Mouse (Mus musculus): Measurements from ENCODE around the gene Urah.

Gene Urah

DNA sequence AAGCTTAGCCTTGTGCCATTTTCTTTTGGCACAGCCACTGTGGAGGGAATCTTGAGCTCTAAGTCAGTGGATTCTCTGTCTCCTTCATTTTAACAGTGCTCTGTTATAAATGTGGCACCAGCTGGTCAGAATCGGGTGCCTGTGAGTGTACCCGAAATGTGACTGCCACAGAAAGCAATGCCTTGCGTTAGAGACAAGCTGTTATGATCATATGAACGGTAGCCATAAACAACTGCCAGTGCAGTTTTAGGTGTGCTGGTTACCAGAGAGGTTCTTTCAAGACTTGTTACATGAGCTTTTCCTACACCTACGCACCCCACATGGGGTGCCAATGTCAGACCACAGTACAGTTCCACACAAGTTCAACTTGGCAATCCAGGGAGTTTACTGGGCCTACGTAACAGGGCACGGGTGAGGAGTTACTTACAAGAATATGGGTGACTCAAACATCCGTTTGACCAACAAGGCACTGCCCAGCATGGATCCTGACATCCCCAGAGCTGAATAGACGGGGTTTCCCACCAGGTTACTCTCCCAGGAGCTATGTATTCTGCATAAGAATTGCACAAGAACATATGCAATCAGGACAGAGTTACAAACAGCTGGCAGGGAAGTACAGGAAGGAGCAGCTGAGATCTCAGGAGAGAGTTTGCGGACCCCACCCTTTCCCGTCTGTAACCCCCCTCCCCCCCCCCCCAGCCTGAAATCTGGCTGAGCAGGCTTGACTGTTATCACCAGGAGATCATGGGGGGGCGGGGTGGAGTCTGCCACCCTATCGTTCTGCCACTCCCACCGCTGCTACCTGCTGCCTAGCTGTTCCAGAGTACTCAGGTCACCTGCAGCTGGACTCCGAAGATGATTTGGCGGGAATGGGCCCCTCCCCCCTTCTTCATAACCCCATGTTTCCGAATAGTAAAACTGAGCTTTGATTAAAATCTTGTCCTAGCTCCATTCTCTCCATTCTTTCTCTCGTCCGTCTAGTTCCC lies 6.2 kb downstream of the Urah start:
- no peak for DNase-seq (ENCODE audit: extremely low read depth, low read depth)

DNA sequence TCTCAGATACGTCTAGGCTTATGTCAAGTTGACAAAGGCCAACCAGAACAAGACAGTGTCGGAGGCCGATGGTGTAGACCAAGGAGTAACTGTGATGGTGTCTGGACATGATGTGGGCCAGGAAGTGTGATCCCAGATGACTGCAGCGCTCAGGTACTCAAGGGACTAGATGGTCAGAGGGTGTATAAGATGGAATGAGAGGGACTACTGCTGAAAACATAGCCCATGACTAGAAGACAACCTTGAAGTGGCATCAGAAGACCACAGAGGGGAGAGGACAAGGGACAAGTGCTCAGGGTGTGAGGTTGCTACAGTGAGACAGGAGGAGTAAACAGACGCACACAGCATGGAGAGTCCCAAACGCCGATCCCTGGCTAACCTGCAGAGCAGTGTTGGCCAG lies 9.0 kb downstream of the Urah start:
- DNase-seq (ENCODE audit: extremely low read depth, low read depth), result no peak

DNA sequence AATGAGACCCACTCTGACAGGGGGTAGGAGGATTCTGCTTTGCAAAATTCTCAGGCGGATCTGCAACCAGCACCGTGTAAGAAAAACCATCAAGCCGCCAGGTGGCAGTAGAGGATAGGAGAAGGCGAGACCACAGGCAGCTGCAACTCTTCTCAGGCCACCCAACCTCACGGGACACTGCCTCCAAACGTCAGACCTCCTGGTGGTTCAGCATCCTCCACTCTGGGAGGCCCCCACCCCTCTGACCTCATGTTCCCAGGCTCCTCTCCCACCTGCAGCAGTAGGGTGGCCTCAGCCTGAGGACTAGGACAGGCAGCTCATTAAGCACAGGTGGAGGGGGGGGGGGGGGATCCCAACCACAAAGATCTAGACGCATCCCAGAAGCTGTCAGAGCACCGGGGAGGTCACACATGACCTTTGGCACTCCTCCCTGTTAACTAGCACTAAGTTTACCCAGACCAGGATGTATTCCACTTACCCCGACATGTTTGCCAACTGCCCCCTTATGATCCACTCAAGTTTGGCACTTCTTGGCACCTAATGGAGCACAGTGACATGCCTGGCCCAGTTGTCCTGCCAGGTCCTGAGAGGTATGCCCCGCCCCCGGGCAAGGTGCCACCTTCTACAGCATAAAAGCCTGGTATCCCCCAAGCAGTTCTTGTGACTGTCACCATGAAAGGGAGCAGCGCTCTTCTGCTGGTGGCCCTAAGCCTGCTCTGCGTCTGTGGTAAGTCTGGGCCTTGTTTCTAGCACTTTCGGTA lies 10.3 kb downstream of the Urah start, which contains the start of gene Scgb1c1:
TSS of gene Scgb1c1 (plus strand) at position 643 of the 761 bp plus-strand sequence.
- DNase-seq (ENCODE audit: extremely low read depth, low read depth), result peak; percentile 57

DNA sequence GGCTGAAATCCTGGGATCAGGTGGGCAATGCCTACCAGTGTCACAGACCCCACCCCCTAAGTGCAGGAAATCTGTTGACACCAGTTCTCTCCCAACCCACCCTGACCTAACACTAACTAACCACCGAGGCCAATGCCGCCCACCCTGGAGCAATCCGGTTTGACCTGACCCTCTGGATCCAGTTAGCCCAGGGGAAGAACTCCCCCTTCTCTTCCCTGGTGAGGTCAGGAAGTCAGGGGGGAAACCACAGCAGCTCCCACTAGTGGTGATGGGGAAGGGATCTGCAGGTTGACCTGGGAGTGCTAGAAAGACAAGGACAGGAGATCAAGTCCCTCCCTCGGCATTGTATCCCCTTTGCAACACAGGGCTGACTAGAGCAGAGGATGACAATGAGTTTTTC lies 10.9 kb downstream of the Urah start:
- DNase-seq (ENCODE audit: extremely low read depth, low read depth), result no peak

DNA sequence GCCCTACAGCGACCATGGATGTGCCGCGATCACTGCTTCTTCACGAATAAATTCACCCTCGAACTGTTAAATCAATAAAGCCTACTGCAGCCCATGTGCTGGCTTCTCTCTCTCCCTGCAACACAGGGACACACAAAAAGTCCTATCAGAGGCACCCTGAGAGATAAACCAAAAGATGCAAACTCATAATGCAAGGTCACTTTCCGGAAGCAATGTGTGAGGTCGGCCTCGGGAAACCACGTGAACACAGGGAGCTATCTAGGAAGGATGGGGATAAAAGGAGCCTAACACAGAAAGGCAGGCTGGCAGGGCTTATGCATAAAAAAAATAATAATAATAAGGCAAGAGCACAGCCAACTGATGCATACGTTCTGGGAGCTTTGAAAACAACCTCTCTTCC lies 11.9 kb downstream of the Urah start:
- no peak for DNase-seq (ENCODE audit: extremely low read depth, low read depth)

DNA sequence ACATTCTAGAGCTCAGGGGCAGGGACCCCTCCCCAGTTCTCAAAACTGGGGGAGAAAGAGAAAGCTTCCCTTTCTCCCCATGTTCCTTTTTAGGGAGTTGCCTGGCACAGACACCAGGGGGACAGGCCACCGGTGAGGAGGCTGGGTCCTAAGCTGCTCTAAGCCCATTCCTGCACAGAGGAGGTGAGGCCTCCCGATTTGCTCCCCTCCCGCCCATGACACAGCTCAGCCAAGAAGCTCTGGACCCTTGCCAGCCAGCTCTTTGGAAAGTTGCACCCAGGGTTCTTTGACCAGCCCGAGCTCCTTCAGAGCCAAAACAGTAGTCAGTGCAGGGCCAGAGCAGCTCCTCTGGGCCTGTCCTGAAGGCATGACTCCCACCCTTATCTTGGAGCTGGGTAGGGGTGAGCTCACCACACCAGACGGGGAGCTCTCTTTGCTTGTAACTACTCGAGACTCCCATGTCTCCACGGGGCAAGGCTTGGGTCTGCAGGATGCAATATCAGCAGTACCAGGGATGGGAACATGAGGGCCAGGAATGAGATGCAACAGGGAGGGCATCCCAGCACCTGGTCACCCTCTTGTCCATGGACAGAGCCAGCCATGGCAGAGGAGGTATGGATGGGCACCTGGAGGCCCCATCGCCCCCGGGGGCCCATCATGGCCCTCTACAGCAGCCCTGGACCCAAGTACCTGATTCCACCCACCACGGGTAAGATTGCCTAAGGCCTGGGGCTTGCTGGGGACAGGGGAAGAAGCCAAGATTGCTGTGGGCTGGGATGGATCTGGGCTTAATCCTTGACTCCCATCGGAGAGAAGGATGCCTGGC lies 13.2 kb downstream of the Urah start, which contains the start of gene Odf3:
TSS of gene Odf3 (plus strand) at position 51 of the 826 bp plus-strand sequence.
- DNase-seq (ENCODE audit: extremely low read depth, low read depth), result no peak

DNA sequence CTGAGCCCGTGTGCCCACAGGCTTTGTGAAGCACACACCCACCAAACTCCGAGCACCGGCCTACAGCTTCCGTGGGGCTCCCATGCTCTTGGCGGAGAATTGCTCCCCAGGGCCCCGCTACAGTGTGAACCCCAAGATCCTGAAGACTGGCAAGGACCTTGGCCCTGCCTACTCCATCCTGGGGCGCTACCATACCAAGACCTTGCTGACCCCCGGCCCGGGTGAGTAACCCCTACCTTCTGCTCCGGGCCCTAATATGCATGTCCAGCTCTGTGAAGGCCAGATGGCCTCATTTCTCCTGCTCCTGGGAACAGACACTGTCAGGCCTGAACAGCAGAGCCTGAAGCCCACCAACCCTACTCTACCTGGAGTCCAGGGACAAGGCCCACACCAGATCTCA lies 13.8 kb downstream of the Urah start:
- no peak for DNase-seq (ENCODE audit: extremely low read depth, low read depth)

DNA sequence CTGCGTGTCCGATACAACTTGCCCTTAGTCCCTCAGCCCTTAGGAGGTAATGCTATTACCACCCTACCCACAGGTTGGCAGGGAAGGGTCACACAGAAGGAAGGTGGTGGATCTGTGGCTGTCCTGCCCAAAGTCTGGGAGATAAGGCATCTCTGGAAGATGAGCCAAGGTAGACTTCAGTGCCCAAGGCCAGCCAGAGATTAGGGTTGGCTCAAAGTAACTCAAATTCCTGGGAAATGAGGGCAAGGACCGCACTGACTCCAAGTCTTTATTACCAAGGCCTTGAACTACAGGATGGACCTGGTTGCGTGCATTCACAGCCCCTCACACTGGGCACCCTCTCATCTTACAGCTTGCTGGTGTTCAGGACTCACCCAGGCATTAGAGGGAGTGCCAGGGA lies 17.1 kb downstream of the Urah start:
- DNase-seq (ENCODE audit: extremely low read depth, low read depth), result no peak

DNA sequence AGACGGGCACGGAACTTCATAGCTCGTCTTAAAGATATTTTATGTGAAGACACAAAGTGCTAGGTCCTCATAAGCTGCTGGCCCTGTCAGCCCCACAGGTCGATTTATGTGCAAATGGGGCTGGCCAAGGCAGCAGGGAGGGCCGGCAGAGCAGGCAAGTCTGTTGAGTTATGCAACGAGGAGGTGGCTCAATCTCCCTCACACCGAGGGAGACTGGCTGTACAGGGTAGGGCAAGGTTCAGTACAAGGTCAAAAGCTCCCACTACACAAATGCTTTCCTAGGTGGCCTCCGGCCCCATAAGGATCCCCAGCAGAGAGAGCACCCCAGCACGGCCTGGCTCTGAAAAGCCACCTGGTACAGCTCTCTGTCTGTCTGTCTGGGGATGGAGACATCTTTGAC lies 18.6 kb downstream of the Urah start:
- no peak for DNase-seq (ENCODE audit: extremely low read depth, low read depth)

DNA sequence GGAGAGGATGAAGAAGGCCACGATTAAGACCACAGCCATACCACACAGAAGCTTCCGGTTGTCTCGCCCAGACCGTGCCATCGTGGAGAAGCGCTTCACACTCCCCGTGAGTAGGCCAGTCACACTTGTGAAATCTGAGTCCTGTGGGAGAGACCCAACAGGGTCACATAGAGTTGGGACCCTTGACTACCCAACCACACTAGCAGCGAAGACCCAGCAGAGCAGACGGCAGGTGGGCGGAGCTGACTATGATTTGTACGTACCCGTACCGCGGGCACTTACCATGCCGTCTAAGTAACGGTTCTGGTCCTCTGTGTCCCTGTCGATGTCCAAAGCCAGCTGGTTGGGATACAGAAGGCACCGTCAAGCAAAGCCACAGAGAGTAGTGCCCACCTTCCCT lies 19.7 kb downstream of the Urah start:
- no peak for DNase-seq (ENCODE audit: extremely low read depth, low read depth)

DNA sequence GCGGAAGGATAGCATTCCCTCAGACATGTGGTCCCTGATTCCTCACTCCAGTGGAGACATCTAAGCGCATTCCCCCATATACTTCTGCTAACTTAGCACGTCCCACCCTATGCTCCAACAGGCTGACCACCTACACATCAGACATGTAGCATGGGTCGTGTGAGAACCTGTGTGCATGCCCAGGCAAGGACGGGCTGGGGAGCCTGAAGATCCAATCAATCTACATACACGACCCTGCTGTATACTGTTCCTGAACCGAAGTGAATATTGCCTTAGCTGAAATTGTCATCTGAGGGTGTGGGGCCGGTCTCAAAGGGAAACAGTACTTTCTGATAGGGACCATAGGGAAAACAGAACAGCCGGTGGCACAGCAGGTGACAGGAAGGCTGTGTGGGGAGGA lies 20.4 kb downstream of the Urah start:
- no peak for DNase-seq (ENCODE audit: extremely low read depth, low read depth)

DNA sequence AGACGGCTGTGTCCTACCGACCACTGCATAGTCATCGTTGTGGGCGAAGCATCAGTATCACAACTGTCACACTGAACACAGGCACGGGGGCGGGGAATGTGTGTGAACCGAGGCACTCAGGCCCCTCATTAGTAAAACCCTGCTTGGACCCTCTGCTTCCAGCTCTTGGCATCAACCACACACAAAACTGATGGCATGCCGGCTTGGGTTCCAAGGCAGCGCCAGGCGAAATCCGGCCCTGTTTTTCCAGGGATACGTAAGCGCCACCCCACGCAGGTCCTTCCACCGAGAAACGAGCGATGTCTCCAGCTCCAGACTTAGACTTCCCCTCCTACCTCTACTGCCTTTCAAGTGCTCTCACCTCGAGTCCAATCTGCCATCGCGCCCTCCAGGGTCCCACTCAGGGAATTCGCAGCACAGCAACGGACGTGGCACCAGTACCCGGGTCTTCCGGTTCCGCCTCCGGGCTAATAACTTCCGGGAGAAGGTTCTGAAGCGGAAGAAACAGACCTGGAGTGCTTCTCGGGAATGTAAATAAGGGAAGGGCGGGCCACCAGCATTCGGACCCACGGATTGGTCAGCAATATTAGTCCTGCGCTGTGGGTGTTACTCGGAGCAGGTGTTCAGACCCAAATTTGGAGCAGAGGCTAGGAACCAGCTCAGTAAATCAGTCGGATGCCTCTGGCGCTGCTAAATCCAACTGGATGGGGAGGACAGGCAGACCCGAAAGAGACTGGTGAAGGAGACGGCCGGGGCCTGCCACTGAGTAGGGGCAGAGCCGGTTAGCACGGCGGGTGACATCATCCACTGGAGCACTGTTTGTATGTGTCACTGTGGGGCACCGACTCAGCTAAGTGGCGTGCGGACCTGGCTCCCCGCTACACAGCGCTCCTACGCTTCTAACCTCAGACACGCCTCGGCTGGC lies 21.3 kb downstream of the Urah start, which contains the start of gene Gm45785:
TSS of gene Gm45785 (minus strand) at position 472 of the 925 bp plus-strand sequence.
- peak; percentile 93 for DNase-seq (ENCODE audit: extremely low read depth, low read depth)

DNA sequence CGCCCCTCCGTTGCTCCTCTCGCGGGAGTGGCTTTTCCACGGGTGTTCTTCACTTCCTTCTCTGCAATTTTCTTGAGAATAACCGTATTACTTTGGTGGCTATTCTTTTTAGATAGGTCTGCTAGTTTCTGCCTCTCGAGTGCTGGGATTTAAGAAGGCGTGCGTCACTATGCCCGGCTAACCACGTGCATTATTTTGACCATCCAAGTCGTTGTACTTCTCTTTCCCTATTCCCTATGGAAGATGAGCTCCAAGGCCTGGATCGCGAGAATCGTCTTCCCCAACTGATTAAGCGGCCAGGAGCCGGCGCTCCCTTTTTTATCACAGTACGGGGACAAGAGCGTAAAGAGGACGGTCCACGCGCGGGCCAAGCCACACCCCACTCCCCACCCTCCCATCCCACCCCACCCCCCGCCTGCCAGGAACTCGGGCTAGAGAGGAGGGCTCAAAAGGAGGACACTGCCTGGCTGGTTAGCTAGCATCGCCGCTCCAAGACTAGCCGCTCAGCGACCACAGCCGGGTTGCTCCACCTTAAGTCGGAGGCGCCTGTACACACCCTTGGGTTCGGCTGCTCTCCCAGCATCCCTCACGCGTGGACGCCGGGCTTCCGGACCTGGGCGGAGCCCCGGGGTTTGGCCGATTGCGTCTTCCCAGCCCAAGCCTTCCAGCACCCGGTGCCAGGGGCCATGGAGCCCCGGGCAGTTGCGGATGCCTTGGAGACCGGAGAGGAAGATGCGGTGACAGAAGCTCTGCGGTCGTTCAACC lies 22.1 kb downstream of the Urah start, which contains the start of gene Ric8a:
TSS of gene Ric8a (plus strand) at position 173 of the 765 bp plus-strand sequence.
- DNase-seq (ENCODE audit: extremely low read depth, low read depth), result peak; percentile 64

DNA sequence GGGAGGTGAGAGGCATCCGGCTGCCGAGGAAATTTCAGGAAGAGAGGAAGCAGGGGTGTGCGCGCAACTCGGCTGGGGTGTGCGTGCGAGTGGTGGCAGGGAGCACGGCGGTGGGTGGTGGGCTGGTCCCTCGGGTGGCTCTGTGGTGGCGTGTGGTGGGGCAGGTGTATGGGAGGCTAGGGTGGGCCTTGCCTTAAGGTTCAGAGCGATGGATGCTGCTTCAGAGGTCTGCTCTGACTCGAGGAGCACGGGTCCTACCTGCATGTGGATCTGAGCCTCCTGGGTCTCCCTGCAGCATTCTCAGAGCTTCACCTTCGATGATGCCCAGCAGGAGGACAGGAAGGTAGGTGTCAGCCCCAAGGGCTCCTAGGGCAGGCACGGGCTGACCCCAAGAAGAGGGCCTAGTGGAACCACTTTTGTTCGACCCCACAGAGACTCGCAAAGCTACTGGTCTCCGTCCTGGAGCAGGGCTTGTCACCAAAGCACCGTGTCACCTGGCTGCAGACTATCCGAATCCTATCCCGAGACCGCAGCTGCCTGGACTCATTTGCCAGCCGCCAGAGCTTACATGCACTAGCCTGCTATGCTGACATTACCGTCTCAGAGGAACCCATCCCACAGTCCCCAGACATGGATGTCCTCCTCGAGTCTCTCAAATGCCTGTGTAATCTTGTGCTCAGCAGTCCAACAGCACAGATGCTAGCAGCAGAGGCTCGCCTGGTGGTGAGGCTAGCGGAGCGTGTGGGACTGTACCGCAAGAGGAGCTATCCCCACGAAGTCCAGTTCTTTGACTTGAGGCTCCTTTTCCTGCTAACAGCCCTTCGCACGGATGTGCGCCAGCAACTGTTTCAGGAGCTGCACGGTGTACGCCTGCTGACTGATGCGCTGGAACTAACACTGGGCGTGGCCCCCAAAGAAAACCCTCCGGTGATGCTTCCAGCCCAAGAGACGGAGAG lies 23.0 kb downstream of the Urah start, which contains the start of gene Bet1l:
TSS of gene Bet1l (minus strand) at position 28 of the 956 bp plus-strand sequence.
- no peak for DNase-seq (ENCODE audit: extremely low read depth, low read depth)

DNA sequence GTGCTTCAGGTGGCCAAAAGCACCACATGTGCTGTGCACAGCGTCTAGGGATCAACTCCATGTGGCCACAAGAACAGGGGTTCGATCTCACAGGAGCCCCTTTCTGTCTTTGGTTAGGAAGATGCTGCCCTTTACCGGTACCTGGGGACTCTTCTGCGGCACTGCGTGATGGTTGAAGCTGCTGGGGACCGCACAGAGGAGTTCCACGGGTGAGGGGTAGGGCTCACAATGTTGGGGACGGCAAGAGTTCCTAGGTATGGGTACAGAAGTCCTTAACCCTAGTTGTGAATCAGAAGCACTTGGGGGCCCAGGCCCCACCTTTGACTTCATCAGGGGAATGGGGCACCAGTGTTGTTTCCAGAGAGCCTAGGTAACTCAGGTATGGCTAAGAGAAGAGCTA lies 23.9 kb downstream of the Urah start:
- no peak for DNase-seq (ENCODE audit: extremely low read depth, low read depth)

DNA sequence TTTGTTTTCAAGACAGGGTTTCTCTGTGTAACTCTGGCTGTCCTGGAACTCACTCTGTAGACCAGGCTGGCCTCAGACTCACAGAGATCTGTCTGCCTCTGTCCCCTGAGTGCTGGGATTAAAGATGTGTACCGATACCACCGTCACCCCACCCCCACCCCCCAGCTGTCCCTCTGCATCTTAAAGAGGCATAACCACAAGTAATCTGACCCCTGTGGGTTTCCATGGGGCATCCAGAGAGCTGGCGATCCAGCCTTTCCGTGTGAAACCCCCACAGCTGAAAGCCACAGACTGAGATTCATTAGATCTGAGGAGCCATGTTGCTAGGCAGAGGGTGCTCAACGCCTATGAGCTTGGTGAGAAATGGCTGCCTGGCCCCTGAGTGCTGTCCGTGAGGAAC lies 25.2 kb downstream of the Urah start:
- no peak for DNase-seq (ENCODE audit: extremely low read depth, low read depth)

DNA sequence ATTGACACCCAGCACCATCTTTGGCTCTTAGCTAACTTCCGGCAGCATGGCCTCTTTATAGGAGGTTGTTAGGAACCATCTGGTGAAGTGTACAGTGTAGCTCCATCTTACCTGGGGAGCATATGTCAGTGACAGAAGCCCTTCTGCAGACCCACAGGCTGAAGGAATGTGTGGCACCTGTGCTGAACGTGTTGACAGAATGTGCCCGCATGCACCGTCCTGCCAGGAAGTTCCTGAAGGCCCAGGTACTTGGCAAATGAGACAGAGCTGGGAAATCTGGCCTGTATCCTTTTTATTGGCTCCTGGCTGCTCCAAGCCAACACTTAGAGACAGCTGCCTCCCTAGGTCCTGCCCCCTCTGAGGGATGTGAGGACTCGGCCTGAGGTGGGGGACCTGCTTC lies 25.9 kb downstream of the Urah start:
- DNase-seq (ENCODE audit: extremely low read depth, low read depth), result no peak

DNA sequence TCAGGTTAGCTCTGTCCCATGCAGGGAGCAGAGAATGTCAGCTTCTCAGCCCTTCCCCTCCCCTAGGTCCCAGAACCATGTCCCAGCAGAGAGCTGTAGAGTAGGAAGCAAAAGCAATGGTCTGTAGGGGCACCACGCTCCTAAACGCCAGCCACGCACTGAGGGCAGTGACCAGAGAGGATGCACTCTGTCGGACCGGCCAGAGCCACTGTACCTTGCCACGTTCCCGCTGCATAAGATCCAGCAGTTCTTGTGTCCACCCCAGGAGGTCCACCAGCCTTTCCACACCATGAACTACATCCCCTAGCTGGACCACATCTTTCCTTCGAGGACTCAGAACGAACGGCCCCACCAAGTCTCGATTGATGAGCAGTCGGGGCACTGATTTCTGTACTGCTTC lies 29.9 kb downstream of the Urah start:
- DNase-seq (ENCODE audit: extremely low read depth, low read depth), result no peak
